Mouse (Mus musculus): ENCODE measurements around the gene Abhd5.

GRCm38 (mm10) chr9:122357626-122358025, 6.2 kb downstream of the Abhd5 start:
- TF ChIP-seq CTCF (conservative IDR thresholded peaks at IDR 0.05 in 1 of 2, IDR thresholded peaks at IDR 0.05 in 1 of 2; ENCODE audit: low read depth in 2 of 2, low read length in 2 of 2) (no peak), USF1 (IDR thresholded peaks at IDR 0.05; ENCODE audit: low read depth, low read length) (no peak), POLR2A (IDR thresholded peaks at IDR 0.05; ENCODE audit: low read depth, low read length) (no peak), ZNF384 (IDR thresholded peaks at IDR 0.05; ENCODE audit: low read depth, low read length) (no peak), TBP (conservative IDR thresholded peaks at IDR 0.05; ENCODE audit: low read depth, low read length) (no peak), RAD21 (IDR thresholded peaks at IDR 0.05; ENCODE audit: low read depth, low read length) (no peak), POLR2AphosphoS2 (IDR thresholded peaks at IDR 0.05; ENCODE audit: low read depth, low read length) (no peak), SMC3 (IDR thresholded peaks at IDR 0.05; ENCODE audit: low read depth, low read length) (no peak)
